8 mouse cellular contexts compared by ENCODE assay signal in the genomic region with DNA sequence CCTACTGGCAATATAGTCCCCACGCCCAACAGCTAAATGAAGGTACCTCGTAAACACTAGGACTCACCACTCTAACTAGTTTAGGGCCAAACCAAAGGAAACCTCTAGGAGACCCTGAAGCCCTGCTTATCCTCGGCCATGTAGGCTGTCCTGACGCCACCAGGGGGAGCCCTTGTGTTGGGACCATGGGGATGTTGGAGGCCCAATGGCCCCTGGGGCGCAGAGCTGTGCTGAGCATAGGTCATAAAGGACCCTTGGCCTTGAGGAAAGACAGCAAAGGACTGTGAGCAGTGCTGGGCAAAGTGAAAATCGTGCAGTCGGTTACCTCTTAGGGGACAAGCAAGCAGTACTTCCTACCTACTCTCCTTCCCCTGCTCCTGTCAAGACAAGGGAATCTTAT. TPM values are rescaled to one million over a fixed set of nuclear protein-coding genes. Genes with fewer than 3 reads are reported as not detected.
A peak's percentile ranks its signal among the peaks of the same experiment; 100 is the strongest.
DNase-seq lines count a peak whose midpoint lies in the region; ATAC-seq and TF ChIP-seq lines count a peak whose summit lies in the region.

No protein-coding gene starts in this region.

- H3K9ac ChIP-seq in embryonic facial prominence, embryonic 15.5 days = no peak overlapping the region

- H3K4me1 ChIP-seq in bone marrow macrophage, adult 2 months (ENCODE audit: control insufficient read depth, insufficient read depth, low read length) = no peaks in the 10 kb centered on the region
- peaks cover 6% of the 10 kb centered on the region; the same call in 1 of the 2 replicates for H3K4me1 ChIP-seq in embryonic facial prominence, embryonic 15.5 days

- intact Hi-C loops in heart, postnatal 36 days (cut with DNase I) = loop anchor here (2.0 to 5.0 kb wide), 3 partner anchors 91 to 1316 kb away; no protein-coding TSS in a partner anchor

- WGBS in embryonic facial prominence, embryonic 15.5 days = 28% methylated on average over 7 of the region's 7 CpGs

- H3K4me3 ChIP-seq in bone marrow macrophage, adult 2 months (ENCODE audit: insufficient read depth, low read length) = no peak overlapping the region
- H3K4me3 ChIP-seq in embryonic facial prominence, embryonic 15.5 days (replicated peaks) = no peak overlapping the region

- ATAC-seq in CD4-positive, CD25-positive, alpha-beta regulatory T cell, adult 4 months = no peak
- ATAC-seq in embryonic facial prominence, embryonic 15.5 days (ENCODE audit: insufficient number of reproducible peaks, low FRiP score, low TSS enrichment, low read depth) = peak; percentile 11; the same call in 1 of the 2 replicates
- peak; percentile 87 for ATAC-seq in megakaryocyte, adult 5-6 weeks (ENCODE audit: poor library complexity, severe bottlenecking)

- no peaks in the 10 kb centered on the region for H3K36me3 ChIP-seq in embryonic facial prominence, embryonic 15.5 days
- no peaks in the 10 kb centered on the region for H3K36me3 ChIP-seq in splenic B cell, adult 2 months (ENCODE audit: control insufficient read depth, insufficient read depth, low read length, poor library complexity, severe bottlenecking)

- DNase-seq in CD4-positive, CD25-positive, alpha-beta regulatory T cell, adult 2 months (ENCODE audit: low read depth, low spot score) = peak; percentile 19
- peak; percentile 58 to 76 for DNase-seq in heart, postnatal 36 days
- DNase-seq in layer of hippocampus, postnatal 14 days (ENCODE audit: low spot score in 2 of 2) = peak; percentile 53 to 59
- peak; percentile 40 for DNase-seq in splenic B cell, adult 2 months (ENCODE audit: low read depth, low spot score)

- no peak for TF ChIP-seq POLR2A in bone marrow macrophage, adult 2 months (IDR thresholded peaks at IDR 0.05; ENCODE audit: borderline replicate concordance, low read depth, low read length)

- H3K4me2 ChIP-seq in embryonic facial prominence, embryonic 15.5 days (replicated peaks) = no peak overlapping the region

- peak; percentile 40; the same call in 1 of the 2 replicates for TF ChIP-seq CTCF in bone marrow macrophage, adult 2 months (IDR thresholded peaks at IDR 0.05; ENCODE audit: low read depth, low read length)

- H3K27me3 ChIP-seq in embryonic facial prominence, embryonic 15.5 days = peaks cover 10% of the 10 kb centered on the region
- H3K27me3 ChIP-seq in splenic B cell, adult 2 months (ENCODE audit: control insufficient read depth, insufficient read depth, low read length, poor library complexity, severe bottlenecking) = no peaks in the 10 kb centered on the region

- no peak overlapping the region for H3K27ac ChIP-seq in bone marrow macrophage, adult 2 months (ENCODE audit: insufficient read depth, low read depth, low read length)
- no peak overlapping the region for H3K27ac ChIP-seq in embryonic facial prominence, embryonic 15.5 days (replicated peaks)

- H3K9me3 ChIP-seq in embryonic facial prominence, embryonic 15.5 days (replicated peaks) = no peaks in the 10 kb centered on the region

RNA-seq across cellular contexts. Expression of a gene that starts 1.6 kb away (rescaled TPM):
- polyA plus RNA-seq in CD4-positive, CD25-positive, alpha-beta regulatory T cell, adult 4 months (2017; shearing (Covaris generic)) = not detected
- not detected in 2 replicates for polyA plus RNA-seq in bone marrow macrophage, adult 2 months (2012; ENCODE audit: insufficient read depth, insufficient read length, missing spikeins)
- polyA plus RNA-seq in embryonic facial prominence, embryonic 15.5 days (2015; fragmentation: Nextera tagmentation; extraction: Ambion mirVana) = 0.51 and 0.67 TPM in 2 replicates
- total RNA-seq in heart, postnatal 36 days (2021) = not detected
- 1 to 10 TPM; 2.6 to 3.3 TPM for total RNA-seq in layer of hippocampus, postnatal 14 days (2021)
- 0.36 TPM in 1 of 2 replicates, not detected in the other for total RNA-seq in megakaryocyte, adult 5-6 weeks (2015)
- not detected in 2 replicates for total RNA-seq in megakaryocyte, adult 5-6 weeks (2017)

RNA-seq across cellular contexts. Expression of a gene that starts 35.5 kb away (rescaled TPM):
- polyA plus RNA-seq in CD4-positive, CD25-positive, alpha-beta regulatory T cell, adult 4 months (2017; shearing (Covaris generic)) = not detected
- not detected in 2 replicates for polyA plus RNA-seq in bone marrow macrophage, adult 2 months (2012; ENCODE audit: insufficient read depth, insufficient read length, missing spikeins)
- polyA plus RNA-seq in embryonic facial prominence, embryonic 15.5 days (2015; fragmentation: Nextera tagmentation; extraction: Ambion mirVana) = not detected in 2 replicates
- not detected for total RNA-seq in heart, postnatal 36 days (2021)
- total RNA-seq in layer of hippocampus, postnatal 14 days (2021) = not detected
- not detected in 2 replicates for total RNA-seq in megakaryocyte, adult 5-6 weeks (2015)
- total RNA-seq in megakaryocyte, adult 5-6 weeks (2017) = not detected in 2 replicates

RNA-seq across cellular contexts. Expression of a gene that starts 54.6 kb away (rescaled TPM):
- not detected for polyA plus RNA-seq in CD4-positive, CD25-positive, alpha-beta regulatory T cell, adult 4 months (2017; shearing (Covaris generic))
- not detected in 2 replicates for polyA plus RNA-seq in bone marrow macrophage, adult 2 months (2012; ENCODE audit: insufficient read depth, insufficient read length, missing spikeins)
- polyA plus RNA-seq in embryonic facial prominence, embryonic 15.5 days (2015; fragmentation: Nextera tagmentation; extraction: Ambion mirVana) = not detected in 2 replicates
- total RNA-seq in heart, postnatal 36 days (2021) = not detected
- total RNA-seq in layer of hippocampus, postnatal 14 days (2021) = not detected
- total RNA-seq in megakaryocyte, adult 5-6 weeks (2015) = not detected in 2 replicates
- not detected in 2 replicates for total RNA-seq in megakaryocyte, adult 5-6 weeks (2017)
